Mouse (Mus musculus): ENCODE data around the gene Hoxa2. TPM values are rescaled to one million over a fixed set of nuclear protein-coding genes. Genes with fewer than 3 reads are reported as not detected.

Gene Hoxa2
- total and polyA plus RNA-seq, 3 experiments: not detected

- Histone ChIP-seq H3K9ac (ENCODE audit: control insufficient read depth, low read depth, low read length, poor library complexity, severe bottlenecking) (no peak overlapping the region), H3K27me3 (ENCODE audit: control insufficient read depth in 1 of 2, insufficient read depth in 2 of 2, low read length in 2 of 2) (no peaks in the 10 kb centered on the region), H3K9me3 (replicated peaks; ENCODE audit: insufficient read depth, low read length) (no peaks in the 10 kb centered on the region), H3K4me1 (ENCODE audit: control insufficient read depth in 1 of 2, insufficient read depth in 2 of 2, low read length in 2 of 2) (no peaks in the 10 kb centered on the region), H3K27ac (ENCODE audit: control insufficient read depth, low read depth, low read length) (no peak overlapping the region), H3K79me2 (ENCODE audit: control insufficient read depth, insufficient read depth, low read length, poor library complexity) (no peaks in the 10 kb centered on the region), H3K4me3 (ENCODE audit: control insufficient read depth in 1 of 2, insufficient read depth in 1 of 2, low read depth in 2 of 2, low read length in 2 of 2) (no peak overlapping the region), H3K36me3 (ENCODE audit: control insufficient read depth in 1 of 2, insufficient read depth in 2 of 2, low read length in 2 of 2) (no peaks in the 10 kb centered on the region)
- no peak for DNase-seq (ENCODE audit: low read depth, low spot score)
- TF ChIP-seq MXI1 (IDR thresholded peaks at IDR 0.05; ENCODE audit: low read depth, low read length) (no peak), GATA1 (IDR thresholded peaks at IDR 0.05; ENCODE audit: low read depth, low read length) (no peak), CTCF (IDR thresholded peaks at IDR 0.05 in 2 of 3, conservative IDR thresholded peaks at IDR 0.05 in 1 of 3; ENCODE audit: control insufficient read depth in 1 of 3, insufficient read depth in 1 of 3, low read depth in 2 of 3, low read length in 3 of 3, poor library complexity in 1 of 3, severe bottlenecking in 1 of 3) (no peak), JUND (IDR thresholded peaks at IDR 0.05; ENCODE audit: low read depth, low read length) (no peak), POLR2AphosphoS5 (IDR thresholded peaks at IDR 0.05; ENCODE audit: borderline replicate concordance, low read depth, low read length) (no peak), TAL1 (IDR thresholded peaks at IDR 0.05; ENCODE audit: low read length) (no peak), TBP (IDR thresholded peaks at IDR 0.05; ENCODE audit: low read depth, low read length) (no peak), NRF1 (IDR thresholded peaks at IDR 0.05; ENCODE audit: insufficient read depth, low read depth, low read length, poor library complexity, severe bottlenecking) (no peak), EP300 (IDR thresholded peaks at IDR 0.05; ENCODE audit: low read depth in 1 of 2, low read length in 2 of 2) (no peak), MYB (IDR thresholded peaks at IDR 0.05; ENCODE audit: low read depth, low read length) (no peak), RAD21 (IDR thresholded peaks at IDR 0.05; ENCODE audit: low read depth, low read length) (no peak), MAX (IDR thresholded peaks at IDR 0.05; ENCODE audit: low read length) (no peak), MYC (IDR thresholded peaks at IDR 0.05; ENCODE audit: low read depth, low read length) (no peak), GABPA (IDR thresholded peaks at IDR 0.05; ENCODE audit: low read depth, low read length) (no peak)
Measured at GRCm38 (mm10) chr6:52207684-52207976, 43.0 kb upstream of the Hoxa2 start.

- no peak for TF ChIP-seq NELFE (IDR thresholded peaks at IDR 0.05; ENCODE audit: low read depth, low read length)
- no peak for TF ChIP-seq GATA1 (IDR thresholded peaks at IDR 0.05; ENCODE audit: low read depth, low read length)
- no peak for TF ChIP-seq CHD1 (IDR thresholded peaks at IDR 0.05; ENCODE audit: low read depth, low read length)
- H3K27ac ChIP-seq (ENCODE audit: control insufficient read depth, low read depth, low read length): no peak overlapping the region
- no peaks in the 10 kb centered on the region for H3K4me1 ChIP-seq (ENCODE audit: control insufficient read depth in 1 of 2, insufficient read depth in 2 of 2, low read length in 2 of 2)
- H3K4me3 ChIP-seq (ENCODE audit: control insufficient read depth in 1 of 2, insufficient read depth in 1 of 2, low read depth in 2 of 2, low read length in 2 of 2): no peak overlapping the region
- no peaks in the 10 kb centered on the region for H3K79me2 ChIP-seq (ENCODE audit: control insufficient read depth, insufficient read depth, low read length, poor library complexity)
- no peaks in the 10 kb centered on the region for H3K9me3 ChIP-seq (replicated peaks; ENCODE audit: insufficient read depth, low read length)
- H3K27me3 ChIP-seq (ENCODE audit: control insufficient read depth in 1 of 2, insufficient read depth in 2 of 2, low read length in 2 of 2): no peaks in the 10 kb centered on the region
- H3K36me3 ChIP-seq (ENCODE audit: control insufficient read depth in 1 of 2, insufficient read depth in 2 of 2, low read length in 2 of 2): no peaks in the 10 kb centered on the region
- no peak overlapping the region for H3K9ac ChIP-seq (ENCODE audit: control insufficient read depth, low read depth, low read length, poor library complexity, severe bottlenecking)
- no peak for DNase-seq (ENCODE audit: low read depth, low spot score)
Measured at GRCm38 (mm10) chr6:52206882-52207683, 42.5 kb upstream of the Hoxa2 start.

Measured in MEL (cell line).